ENCODE assay signal across 29 mouse cellular contexts in the genomic region with DNA sequence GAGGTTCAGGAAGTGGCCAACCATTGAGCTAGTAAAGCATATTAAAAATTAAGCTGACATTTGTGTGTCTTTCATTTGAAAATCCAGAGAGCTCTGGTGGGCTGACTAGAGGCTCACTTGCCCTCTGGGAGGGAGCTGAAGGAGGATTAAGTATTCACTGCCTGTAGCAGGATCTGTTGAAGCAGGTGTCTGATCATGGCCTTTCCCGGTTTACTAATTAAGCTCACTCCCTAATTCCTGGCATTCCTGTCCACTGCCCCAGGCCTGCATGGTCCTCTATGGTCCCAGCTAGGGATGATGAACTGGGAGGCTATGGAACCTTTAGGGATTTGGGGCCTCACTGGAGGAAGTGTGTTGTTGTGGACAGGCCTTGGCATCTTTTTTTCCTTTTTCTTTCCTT. TPM values are rescaled to one million over a fixed set of nuclear protein-coding genes. Genes with fewer than 3 reads are reported as not detected.
A peak's percentile ranks its signal among the peaks of the same experiment; 100 is the strongest.
DNase-seq lines count a peak whose midpoint lies in the region; ATAC-seq and TF ChIP-seq lines count a peak whose summit lies in the region.
"Had no signal": no experiment of that assay in that cellular context is flagged by ENCODE, and none has a peak within 500 bp of the region (broad histone marks: within the 10 kb centered on the region; RNA-seq: fewer than 3 reads in every experiment).

No protein-coding gene starts in this region.

- ATAC-seq in kidney, postnatal 0 days (replicated peaks; ENCODE audit: low FRiP score, low read depth): 0 out of 2 replicates have a peak, but pooled peaks have one; percentile 59
- no peak for ATAC-seq in frontal cortex, adult (ENCODE audit: low TSS enrichment)
- no peak for ATAC-seq in liver, embryonic 12.5 days
- ATAC-seq: forebrain, embryonic 13.5 days; intestine, embryonic 16.5 days; lung, postnatal 0 days; midbrain, embryonic 15.5 days had no signal

- no peak overlapping the region for H3K4me3 ChIP-seq in kidney, postnatal 0 days (replicated peaks; ENCODE audit: low read depth, low read length)
- H3K4me3 ChIP-seq in liver, embryonic 12.5 days: no peak overlapping the region
- H3K4me3 ChIP-seq: forebrain, embryonic 13.5 days; heart, embryonic 12.5 days; hindbrain, embryonic 13.5 days; layer of hippocampus, adult 2 months; liver, embryonic 13.5 days; midbrain, embryonic 15.5 days; neural tube, embryonic 15.5 days had no signal

- 35% methylated on average over 1 of the region's 1 CpGs for WGBS in kidney, postnatal 0 days
- 56% methylated on average over 1 of the region's 1 CpGs for WGBS in liver, embryonic 12.5 days (ENCODE audit: insufficient replicate concordance)

- no peaks in the 10 kb centered on the region for H3K4me1 ChIP-seq in kidney, postnatal 0 days (replicated peaks; ENCODE audit: insufficient read depth, low read length)
- H3K4me1 ChIP-seq in liver, embryonic 12.5 days: no peaks in the 10 kb centered on the region
- H3K4me1 ChIP-seq: forebrain, embryonic 13.5 days; heart, embryonic 12.5 days; hindbrain, embryonic 13.5 days; liver, embryonic 13.5 days; midbrain, embryonic 15.5 days; neural tube, embryonic 15.5 days had no signal

- no peak overlapping the region for H3K9ac ChIP-seq in kidney, postnatal 0 days (ENCODE audit: low read depth, low read length)
- no peak overlapping the region for H3K9ac ChIP-seq in liver, embryonic 12.5 days
- H3K9ac ChIP-seq: forebrain, embryonic 13.5 days; heart, embryonic 12.5 days; hindbrain, embryonic 13.5 days; liver, embryonic 13.5 days; midbrain, embryonic 15.5 days; neural tube, embryonic 15.5 days had no signal

- DNase-seq in retina, postnatal 1 day: peak; percentile 47
- no peak for DNase-seq in retina, embryonic 14.5 days (ENCODE audit: low spot score)
- DNase-seq in kidney, adult 8-10 months: peak; percentile 51 to 70
- DNase-seq in kidney, postnatal 0 days (ENCODE audit: low spot score): peak; percentile 58
- DNase-seq in kidney, postnatal 4 days: peak; percentile 25 to 56
- no peak for DNase-seq in lung, postnatal 36 days
- DNase-seq: adrenal gland, adult 2 months; adrenal gland, postnatal 36 days; cerebellum, adult 9-10 months; cerebellum, postnatal 36 days; gastrocnemius, postnatal 25 days; heart, adult 18-20 months; heart, postnatal 4 days; left cerebral cortex, postnatal 4 days; liver, embryonic 13.5 days; lung, adult 18-20 months had no signal

- H3K9me3 ChIP-seq in kidney, postnatal 0 days (replicated peaks; ENCODE audit: low read length): no peaks in the 10 kb centered on the region
- no peaks in the 10 kb centered on the region for H3K9me3 ChIP-seq in liver, embryonic 12.5 days (replicated peaks)
- H3K9me3 ChIP-seq: forebrain, embryonic 13.5 days; G1E; heart, embryonic 12.5 days; hindbrain, embryonic 13.5 days; liver, embryonic 13.5 days; midbrain, embryonic 15.5 days; neural tube, embryonic 15.5 days had no signal

- peak overlapping the region; percentile 20; the same call in 1 of the 2 replicates for H3K27ac ChIP-seq in kidney, postnatal 0 days
- H3K27ac ChIP-seq in liver, embryonic 12.5 days: no peak overlapping the region
- H3K27ac ChIP-seq: forebrain, embryonic 13.5 days; hindbrain, embryonic 13.5 days; layer of hippocampus, adult 2 months; liver, embryonic 13.5 days; macrophage; midbrain, embryonic 15.5 days; neural tube, embryonic 15.5 days had no signal

- H3K27me3 ChIP-seq in kidney, postnatal 0 days (ENCODE audit: insufficient read depth, low read length): no peaks in the 10 kb centered on the region
- H3K27me3 ChIP-seq in liver, embryonic 12.5 days (replicated peaks): no peaks in the 10 kb centered on the region
- H3K27me3 ChIP-seq: forebrain, embryonic 13.5 days; liver, embryonic 13.5 days; midbrain, embryonic 15.5 days; neural tube, embryonic 15.5 days had no signal

- TF ChIP-seq CTCF in kidney, postnatal 0 days (IDR thresholded peaks at IDR 0.05; ENCODE audit: low read depth): no peak

- H3K36me3 ChIP-seq in kidney, postnatal 0 days (ENCODE audit: insufficient read depth, low read length): no peaks in the 10 kb centered on the region
- no peaks in the 10 kb centered on the region for H3K36me3 ChIP-seq in liver, embryonic 12.5 days
- H3K36me3 ChIP-seq: G1E; heart, embryonic 12.5 days; hindbrain, embryonic 13.5 days; liver, embryonic 13.5 days; midbrain, embryonic 15.5 days; neural tube, embryonic 15.5 days had no signal

- no peak overlapping the region for H3K4me2 ChIP-seq in kidney, postnatal 0 days (ENCODE audit: low read length)
- no peak overlapping the region for H3K4me2 ChIP-seq in liver, embryonic 12.5 days
- H3K4me2 ChIP-seq: forebrain, embryonic 13.5 days; heart, embryonic 12.5 days; hindbrain, embryonic 13.5 days; liver, embryonic 13.5 days; midbrain, embryonic 15.5 days; neural tube, embryonic 15.5 days had no signal

RNA-seq across cellular contexts. Expression of gene Chga, which starts 19.0 kb away (rescaled TPM):
- 0.51 and 0.54 TPM in 2 replicates for polyA plus RNA-seq in kidney, postnatal 0 days (2015; fragmentation: Nextera tagmentation; extraction: Ambion mirVana)
- polyA plus RNA-seq in liver, embryonic 12.5 days (2016; fragmentation: Nextera tagmentation; extraction: Ambion mirVana): 1.3 and 1.4 TPM in 2 replicates
- polyA plus RNA-seq: G1E; heart, postnatal 0 days; macrophage had no signal

Comparison
In these comparisons a context has a peak if more than half of its experiments do, and no peak if none do; other contexts are left out.
1. DNase-seq: peak in retina, postnatal 1 day (single experiment), kidney, adult 8-10 months (2 of 2), kidney, postnatal 0 days (single experiment) and kidney, postnatal 4 days (2 of 2); none in retina, embryonic 14.5 days (single experiment) and lung, postnatal 36 days (single experiment).